Mouse (Mus musculus): ENCODE results near the gene Cep57l1. TPM values are rescaled to one million over a fixed set of nuclear protein-coding genes. Genes with fewer than 3 reads are reported as not detected.

Cep57l1 gene
- polyA plus RNA-seq, 1 experiment from 2014 or later, result 19.5 TPM

DNA sequence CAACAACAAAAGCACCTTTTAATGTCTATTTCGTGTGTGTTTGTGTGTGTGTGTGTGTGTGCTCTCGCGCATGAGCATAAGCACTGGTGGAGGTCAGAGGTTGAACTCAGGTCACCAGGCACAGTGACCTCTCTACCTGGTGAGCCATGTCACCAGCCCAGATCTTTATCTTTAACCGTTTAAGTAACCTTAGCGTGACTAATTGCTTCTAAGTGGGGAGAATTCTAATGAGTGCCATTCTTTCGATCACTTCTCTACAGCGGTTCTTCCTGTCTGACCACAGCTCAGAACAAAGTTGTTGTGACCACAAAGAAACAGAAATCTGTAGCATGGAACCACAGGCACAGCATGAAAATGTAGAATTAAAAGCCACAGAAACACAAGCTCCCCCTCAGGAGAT lies 98.2 kb downstream of the Cep57l1 start:
- ATAC-seq (ENCODE audit: insufficient read depth, low FRiP score), result no peak

GRCm38 (mm10) chr10:41710773-41711172 lies 98.9 kb downstream of the Cep57l1 start:
- Histone ChIP-seq H3K4me1 (ENCODE audit: control insufficient read depth, insufficient read depth, low read length) (peaks cover 3% of the 10 kb centered on the region; the same call in 1 of the 2 replicates), H3K27ac (ENCODE audit: low read length) (no peak overlapping the region), H3K4me3 (replicated peaks; ENCODE audit: low read length) (no peak overlapping the region), H3K4me2 (ENCODE audit: low read depth, low read length) (no peak overlapping the region), H3K27me3 (ENCODE audit: control insufficient read depth, insufficient read depth, low read length) (no peaks in the 10 kb centered on the region), H3K9ac (ENCODE audit: low read length) (no peak overlapping the region), H3K36me3 (ENCODE audit: control insufficient read depth, insufficient read depth, low read length) (no peaks in the 10 kb centered on the region), H3K9me3 (replicated peaks; ENCODE audit: control insufficient read depth, low read length) (no peaks in the 10 kb centered on the region)
- 76% methylated on average over 8 of the region's 8 CpGs for WGBS
- ATAC-seq (ENCODE audit: insufficient read depth, low FRiP score), result no peak

More for the DNA sequence above, 98.2 kb downstream of the Cep57l1 start:
- H3K4me2 ChIP-seq (ENCODE audit: low read depth, low read length), result no peak overlapping the region
- 68% methylated on average over 7 of the region's 7 CpGs for WGBS
- H3K27ac ChIP-seq (ENCODE audit: low read length), result no peak overlapping the region
- H3K36me3 ChIP-seq (ENCODE audit: control insufficient read depth, insufficient read depth, low read length), result no peaks in the 10 kb centered on the region
- no peaks in the 10 kb centered on the region for H3K27me3 ChIP-seq (ENCODE audit: control insufficient read depth, insufficient read depth, low read length)
- no peaks in the 10 kb centered on the region for H3K9me3 ChIP-seq (replicated peaks; ENCODE audit: control insufficient read depth, low read length)
- no peak overlapping the region for H3K9ac ChIP-seq (ENCODE audit: low read length)
- no peak overlapping the region for H3K4me3 ChIP-seq (replicated peaks; ENCODE audit: low read length)
- peaks cover 9% of the 10 kb centered on the region for H3K4me1 ChIP-seq (ENCODE audit: control insufficient read depth, insufficient read depth, low read length)

GRCm38 (mm10) chr10:41709341-41709740 lies 100.3 kb downstream of the Cep57l1 start:
- no peaks in the 10 kb centered on the region for H3K9me3 ChIP-seq (replicated peaks; ENCODE audit: control insufficient read depth, low read length)
- H3K27ac ChIP-seq (ENCODE audit: low read length), result no peak overlapping the region
- H3K4me2 ChIP-seq (ENCODE audit: low read depth, low read length), result no peak overlapping the region
- H3K4me1 ChIP-seq (ENCODE audit: control insufficient read depth, insufficient read depth, low read length), result no peaks in the 10 kb centered on the region
- 76% methylated on average over 8 of the region's 8 CpGs for WGBS
- H3K9ac ChIP-seq (ENCODE audit: low read length), result no peak overlapping the region
- ATAC-seq (ENCODE audit: insufficient read depth, low FRiP score), result no peak
- no peak overlapping the region for H3K4me3 ChIP-seq (replicated peaks; ENCODE audit: low read length)
- H3K27me3 ChIP-seq (ENCODE audit: control insufficient read depth, insufficient read depth, low read length), result no peaks in the 10 kb centered on the region
- H3K36me3 ChIP-seq (ENCODE audit: control insufficient read depth, insufficient read depth, low read length), result no peaks in the 10 kb centered on the region

GRCm38 (mm10) chr10:41699669-41700068 lies 110.0 kb downstream of the Cep57l1 start:
- no peak for ATAC-seq (ENCODE audit: insufficient read depth, low FRiP score)

GRCm38 (mm10) chr10:41697040-41697439 lies 112.6 kb downstream of the Cep57l1 start:
- Histone ChIP-seq H3K4me1 (ENCODE audit: control insufficient read depth, insufficient read depth, low read length) (no peaks in the 10 kb centered on the region), H3K9ac (ENCODE audit: low read length) (no peak overlapping the region), H3K4me3 (replicated peaks; ENCODE audit: low read length) (no peak overlapping the region), H3K9me3 (replicated peaks; ENCODE audit: control insufficient read depth, low read length) (no peaks in the 10 kb centered on the region), H3K4me2 (ENCODE audit: low read depth, low read length) (no peak overlapping the region), H3K27me3 (ENCODE audit: control insufficient read depth, insufficient read depth, low read length) (no peaks in the 10 kb centered on the region), H3K27ac (ENCODE audit: low read length) (no peak overlapping the region), H3K36me3 (ENCODE audit: control insufficient read depth, insufficient read depth, low read length) (no peaks in the 10 kb centered on the region)
- WGBS, result 50% methylated on average over 11 of the region's 11 CpGs
- no peak for ATAC-seq (ENCODE audit: insufficient read depth, low FRiP score)

More at GRCm38 (mm10) chr10:41699669-41700068, 110.0 kb downstream of the Cep57l1 start:
- Histone ChIP-seq H3K27ac (ENCODE audit: low read length) (no peak overlapping the region), H3K4me1 (ENCODE audit: control insufficient read depth, insufficient read depth, low read length) (no peaks in the 10 kb centered on the region), H3K4me2 (ENCODE audit: low read depth, low read length) (no peak overlapping the region), H3K36me3 (ENCODE audit: control insufficient read depth, insufficient read depth, low read length) (no peaks in the 10 kb centered on the region), H3K27me3 (ENCODE audit: control insufficient read depth, insufficient read depth, low read length) (no peaks in the 10 kb centered on the region), H3K9me3 (replicated peaks; ENCODE audit: control insufficient read depth, low read length) (no peaks in the 10 kb centered on the region), H3K9ac (ENCODE audit: low read length) (no peak overlapping the region), H3K4me3 (replicated peaks; ENCODE audit: low read length) (no peak overlapping the region)
- WGBS, result 82% methylated on average over 5 of the region's 5 CpGs

DNA sequence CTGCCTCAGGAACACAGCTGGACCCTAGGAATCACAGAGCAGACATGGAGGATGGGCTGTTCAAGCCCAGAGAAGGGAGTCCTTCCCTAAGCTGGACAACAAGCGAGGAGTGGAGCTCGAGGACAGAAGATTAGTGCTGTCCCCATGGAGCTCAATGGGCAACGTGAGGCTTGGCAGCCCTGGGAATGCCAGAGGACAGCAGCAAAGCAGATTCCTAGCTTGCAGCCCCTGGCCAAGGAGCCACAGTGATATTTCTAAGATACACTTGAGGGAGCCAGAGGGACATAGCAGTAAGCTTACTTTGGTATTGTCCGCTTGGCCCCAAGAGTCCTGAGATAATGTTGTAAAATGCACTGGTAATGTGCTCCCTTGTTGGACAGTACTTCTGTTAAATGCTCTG lies 118.7 kb downstream of the Cep57l1 start:
- H3K27me3 ChIP-seq (ENCODE audit: control insufficient read depth, insufficient read depth, low read length), result no peaks in the 10 kb centered on the region
- H3K9ac ChIP-seq (ENCODE audit: low read length), result no peak overlapping the region
- H3K4me1 ChIP-seq (ENCODE audit: control insufficient read depth, insufficient read depth, low read length), result no peaks in the 10 kb centered on the region
- no peak for ATAC-seq (ENCODE audit: insufficient read depth, low FRiP score)
- no peaks in the 10 kb centered on the region for H3K36me3 ChIP-seq (ENCODE audit: control insufficient read depth, insufficient read depth, low read length)
- H3K9me3 ChIP-seq (replicated peaks; ENCODE audit: control insufficient read depth, low read length), result 0 out of 2 replicates have a peak, but pooled peaks cover 6% of the 10 kb centered on the region
- no peak overlapping the region for H3K4me2 ChIP-seq (ENCODE audit: low read depth, low read length)
- WGBS, result 67% methylated on average over 4 of the region's 4 CpGs
- no peak overlapping the region for H3K4me3 ChIP-seq (replicated peaks; ENCODE audit: low read length)
- H3K27ac ChIP-seq (ENCODE audit: low read length), result no peak overlapping the region

DNA sequence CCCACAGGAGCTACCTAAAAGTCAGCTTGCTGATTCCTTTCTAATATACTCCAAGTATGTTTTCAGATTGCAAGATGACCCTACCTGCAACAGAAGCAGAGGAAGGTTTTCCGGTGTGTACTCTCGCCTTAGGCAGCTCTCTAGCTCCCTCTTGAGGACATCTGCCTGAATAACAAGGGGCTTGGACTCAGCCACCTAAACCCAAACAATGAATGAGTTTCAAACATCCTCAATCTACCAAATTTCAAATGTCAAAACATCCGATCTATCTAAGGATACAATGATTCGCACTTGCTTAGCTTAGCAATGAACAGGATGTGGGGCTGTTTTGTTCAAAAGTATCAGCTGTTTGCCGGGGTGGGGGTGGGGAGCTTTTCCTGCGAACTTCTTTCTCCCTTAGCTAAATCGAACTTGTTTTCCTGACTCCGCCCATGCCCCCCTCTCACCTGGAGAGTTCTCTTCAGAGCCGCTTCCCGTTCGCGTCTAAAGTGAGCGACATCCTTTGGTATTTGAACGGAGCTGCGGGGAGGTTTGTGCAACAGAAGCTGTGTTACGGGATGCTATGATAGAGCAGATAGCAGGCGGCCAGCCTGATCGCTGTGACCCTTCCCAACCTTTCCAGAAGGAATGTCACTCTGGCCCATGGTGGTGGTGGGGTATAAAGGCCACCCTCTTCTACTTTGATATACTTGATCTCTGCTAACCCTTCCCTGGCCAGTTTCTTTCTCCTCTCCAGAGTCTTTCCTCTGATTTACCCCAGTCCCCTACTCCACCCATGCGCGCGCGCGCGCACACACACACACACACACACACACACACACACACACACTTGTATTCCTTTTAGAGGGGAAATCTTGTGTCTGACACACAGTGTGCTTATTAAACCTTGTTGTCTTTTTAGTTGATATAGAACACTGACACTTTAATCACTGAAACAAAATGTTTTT lies 119.5 kb downstream of the Cep57l1 start:
- H3K9me3 ChIP-seq (replicated peaks; ENCODE audit: control insufficient read depth, low read length), result 0 out of 2 replicates have a peak, but pooled peaks cover 6% of the 10 kb centered on the region
- no peak overlapping the region for H3K27ac ChIP-seq (ENCODE audit: low read length)
- peak overlapping the region; percentile 91 for H3K4me2 ChIP-seq (ENCODE audit: low read depth, low read length)
- peak overlapping the region; percentile 67 for H3K9ac ChIP-seq (ENCODE audit: low read length)
- no peak; the same call in 1 of the 2 replicates for ATAC-seq (ENCODE audit: insufficient read depth, low FRiP score)
- no peaks in the 10 kb centered on the region for H3K36me3 ChIP-seq (ENCODE audit: control insufficient read depth, insufficient read depth, low read length)
- peak overlapping the region; percentile 52 for H3K4me3 ChIP-seq (replicated peaks; ENCODE audit: low read length)
- WGBS, result 20% methylated on average over 24 of the region's 24 CpGs
- no peaks in the 10 kb centered on the region for H3K4me1 ChIP-seq (ENCODE audit: control insufficient read depth, insufficient read depth, low read length)
- H3K27me3 ChIP-seq (ENCODE audit: control insufficient read depth, insufficient read depth, low read length), result no peaks in the 10 kb centered on the region

- H3K4me3 ChIP-seq (replicated peaks; ENCODE audit: low read length), result peak overlapping the region; percentile 17
- H3K9ac ChIP-seq (ENCODE audit: low read length), result peak overlapping the region; percentile 55
- H3K4me2 ChIP-seq (ENCODE audit: low read depth, low read length), result peak overlapping the region; percentile 53
- WGBS, result 2% methylated on average over 21 of the region's 21 CpGs
- peaks cover 6% of the 10 kb centered on the region; the same call in 1 of the 2 replicates for H3K4me1 ChIP-seq (ENCODE audit: control insufficient read depth, insufficient read depth, low read length)
- no peaks in the 10 kb centered on the region for H3K27me3 ChIP-seq (ENCODE audit: control insufficient read depth, insufficient read depth, low read length)
- no peaks in the 10 kb centered on the region for H3K36me3 ChIP-seq (ENCODE audit: control insufficient read depth, insufficient read depth, low read length)
- 0 out of 2 replicates have a peak, but pooled peaks cover 6% of the 10 kb centered on the region for H3K9me3 ChIP-seq (replicated peaks; ENCODE audit: control insufficient read depth, low read length)
- H3K27ac ChIP-seq (ENCODE audit: low read length), result peak overlapping the region; percentile 34; the same call in 1 of the 2 replicates
- ATAC-seq (ENCODE audit: insufficient read depth, low FRiP score), result peak; percentile 73; the same call in 1 of the 2 replicates
Observed at GRCm38 (mm10) chr10:41684548-41684996, 125.1 kb downstream of the Cep57l1 start.

Data from stomach, embryonic 16.5 days (tissue).